Mouse (Mus musculus) C2C12 (cell line): ENCODE data around the gene Golga3.

Experiments
- CTCF ChIP-seq: IDR thresholded peaks from one replicate; pipeline ENCODE4 v1.5.1; 2011; ENCODE audit not compliant: control insufficient read depth, insufficient read depth, insufficient read length
- MAX ChIP-seq: IDR thresholded peaks from one replicate; pipeline ENCODE4 v1.6.1; 2011; ENCODE audit warnings: mild to moderate bottlenecking, control low read depth
- MYOD1 ChIP-seq: IDR thresholded peaks from one replicate; pipeline ENCODE4 v1.6.1; 2011; ENCODE audit warnings: low read depth; ENCODE audit not compliant: control insufficient read depth, insufficient read length
- USF1 ChIP-seq: IDR thresholded peaks from one replicate; pipeline ENCODE4 v1.6.1; 2011; ENCODE audit warnings: low read depth, mild to moderate bottlenecking, control low read depth, moderate library complexity

DNA sequence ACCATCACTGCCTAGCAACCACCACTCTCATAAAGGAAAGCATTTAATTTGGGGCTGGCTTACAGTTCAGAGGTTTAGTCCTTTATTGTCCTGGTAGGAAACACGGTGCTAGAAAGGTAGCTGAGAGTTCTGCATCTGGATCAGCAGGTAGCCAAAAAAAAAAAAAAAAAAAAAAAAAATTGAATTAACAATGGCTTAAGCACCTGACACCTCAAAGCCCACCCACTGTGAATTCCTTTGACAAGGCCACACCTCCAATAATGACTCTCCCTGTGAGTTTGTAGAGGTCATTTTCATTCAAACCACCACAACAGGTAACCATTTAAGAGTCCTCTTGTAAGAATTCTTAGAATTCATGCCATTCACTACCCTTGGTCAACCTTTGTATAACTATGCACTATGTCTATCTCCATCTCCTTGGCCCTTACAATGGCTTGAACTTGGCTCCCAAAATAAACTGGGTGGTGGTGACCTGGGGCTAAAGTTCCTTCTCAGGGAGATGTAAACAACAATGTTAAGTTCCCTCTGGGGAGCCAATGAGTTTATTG is 50.9 kb downstream of the Golga3 start:
- no peak for TF ChIP-seq CTCF
- TF ChIP-seq MYOD1 = no peak
- TF ChIP-seq USF1 = no peak
- no peak for TF ChIP-seq MAX
